Mouse (Mus musculus) ovary, postnatal 14 days (tissue): ENCODE measurements around the gene Pdgfb.

ENCODE experiments used
- DNase-seq: peaks from one replicate; pipeline ENCODE4 v3.0.0; 2022; ENCODE audit warnings: low spot score

Pdgfb gene

DNA sequence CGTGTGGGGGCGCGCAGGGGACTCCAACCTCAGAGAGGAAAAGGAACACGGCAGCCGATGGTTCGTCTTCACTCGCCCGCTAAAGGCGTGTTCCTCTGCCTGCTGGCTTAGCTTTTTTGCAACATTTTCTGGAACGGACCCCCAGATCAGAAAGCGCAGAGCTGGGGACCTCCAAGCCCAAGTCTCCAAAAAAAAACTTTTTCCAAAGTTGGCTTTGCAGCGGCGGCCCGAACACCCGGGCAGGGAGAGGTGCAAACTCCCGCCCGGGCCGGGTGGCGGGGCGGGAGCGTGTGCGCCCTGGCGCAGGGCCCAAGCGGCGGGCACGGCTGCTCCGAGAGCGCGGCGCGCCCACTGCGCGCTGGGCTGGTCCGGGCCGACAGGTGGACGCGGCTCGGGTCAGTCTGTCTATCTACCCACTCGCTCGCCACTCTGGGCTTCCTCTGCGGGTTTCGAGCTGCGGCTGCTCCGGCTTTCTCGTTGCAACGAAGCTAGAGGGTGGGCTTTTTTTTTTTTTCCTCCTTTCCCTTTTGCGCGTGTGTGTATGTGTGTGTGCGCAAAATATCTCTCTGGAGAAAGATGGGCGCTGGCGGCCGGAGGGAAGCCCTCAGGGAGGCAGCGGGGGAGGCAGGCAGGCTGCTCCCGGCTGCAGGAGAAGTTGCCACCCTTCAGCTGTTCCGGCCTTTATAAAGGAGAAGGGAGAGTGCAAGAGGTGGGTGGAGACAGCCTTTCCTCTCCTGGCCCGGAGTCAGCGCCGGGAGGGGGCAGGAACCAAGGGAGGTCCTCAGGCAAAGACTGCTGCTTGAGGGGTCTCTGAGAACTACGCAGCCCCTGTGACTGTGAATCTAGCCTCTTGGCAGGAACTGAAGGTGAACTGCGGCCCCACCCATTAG is at the start of gene Pdgfb:
Gene Pdgfb, minus strand, starts transcription at position 657 of the 890 bp plus-strand sequence.
- DNase-seq: peak; percentile 30

DNA sequence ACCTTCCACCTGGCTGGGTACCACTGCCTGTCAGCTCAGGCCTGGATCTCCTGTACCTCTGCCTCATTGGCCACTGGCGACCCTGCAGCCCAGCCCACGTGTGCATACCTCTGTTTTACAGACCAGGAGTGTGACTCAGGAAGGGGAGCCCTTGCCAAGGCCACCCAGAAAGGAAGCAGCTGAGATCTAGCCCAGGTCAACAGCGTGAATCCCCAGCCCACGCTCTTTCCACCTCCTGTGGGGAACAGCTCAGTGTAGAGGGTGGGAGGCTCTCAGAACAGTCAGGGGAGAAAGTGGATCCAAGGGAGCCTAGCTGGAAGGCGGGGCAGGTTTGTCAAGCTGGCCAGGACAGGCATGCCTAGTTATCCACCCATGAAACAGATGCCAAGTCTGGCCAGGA is 48.0 kb upstream of the Pdgfb start:
- DNase-seq: no peak

DNA sequence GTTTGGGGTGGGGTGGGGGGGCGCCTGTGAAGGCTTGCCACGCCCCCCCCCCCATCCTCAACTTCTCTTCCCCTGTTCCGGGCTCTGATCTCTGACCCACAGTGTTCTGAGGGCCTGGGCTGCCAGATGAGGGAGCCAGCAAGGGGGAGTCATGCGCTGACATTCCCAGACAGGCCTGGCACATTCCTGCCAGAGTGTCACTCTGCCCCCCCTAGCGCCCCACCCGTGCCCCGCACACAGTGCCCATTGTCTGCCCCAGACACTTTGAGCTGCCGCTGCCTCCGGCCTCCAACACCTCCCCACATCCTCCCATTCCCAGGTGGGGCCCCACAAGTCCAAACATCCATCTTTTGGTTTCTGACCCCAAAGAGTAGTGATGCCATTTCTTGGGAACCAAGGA is 47.6 kb upstream of the Pdgfb start:
- no peak for DNase-seq

DNA sequence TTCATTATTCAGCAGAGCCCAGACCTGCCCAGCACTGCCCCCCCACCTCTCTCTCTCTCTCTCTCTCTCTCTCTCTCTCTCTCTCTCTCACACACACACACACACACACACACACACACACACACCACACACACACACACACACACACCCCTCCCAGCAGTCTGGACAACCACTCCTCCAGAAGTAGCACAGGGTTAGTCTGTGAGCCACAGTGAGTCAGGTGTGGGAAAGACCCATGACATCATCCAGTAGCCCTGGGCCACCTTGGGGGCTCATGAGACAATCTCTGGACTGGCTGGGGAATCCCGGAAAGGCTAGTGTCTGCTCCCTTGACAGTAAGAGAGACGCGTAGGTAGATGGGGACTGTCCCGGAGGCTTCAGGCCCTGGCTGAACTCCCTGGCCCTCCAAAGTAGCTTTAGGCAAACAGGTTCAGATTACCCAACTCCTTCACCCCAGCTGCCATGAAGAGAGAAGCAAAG is 46.3 kb upstream of the Pdgfb start:
- no peak for DNase-seq

- no peak for DNase-seq
These were observed 45.7 kb upstream of the Pdgfb start for GRCm38 (mm10) chr15:80060356-80061070.

GRCm38 (mm10) chr15:80059606-80060005 is 44.8 kb upstream of the Pdgfb start:
- no peak for DNase-seq

GRCm38 (mm10) chr15:80058151-80058550 is 43.4 kb upstream of the Pdgfb start:
- no peak for DNase-seq

GRCm38 (mm10) chr15:80054034-80054710 is 39.4 kb upstream of the Pdgfb start:
- DNase-seq: no peak

DNA sequence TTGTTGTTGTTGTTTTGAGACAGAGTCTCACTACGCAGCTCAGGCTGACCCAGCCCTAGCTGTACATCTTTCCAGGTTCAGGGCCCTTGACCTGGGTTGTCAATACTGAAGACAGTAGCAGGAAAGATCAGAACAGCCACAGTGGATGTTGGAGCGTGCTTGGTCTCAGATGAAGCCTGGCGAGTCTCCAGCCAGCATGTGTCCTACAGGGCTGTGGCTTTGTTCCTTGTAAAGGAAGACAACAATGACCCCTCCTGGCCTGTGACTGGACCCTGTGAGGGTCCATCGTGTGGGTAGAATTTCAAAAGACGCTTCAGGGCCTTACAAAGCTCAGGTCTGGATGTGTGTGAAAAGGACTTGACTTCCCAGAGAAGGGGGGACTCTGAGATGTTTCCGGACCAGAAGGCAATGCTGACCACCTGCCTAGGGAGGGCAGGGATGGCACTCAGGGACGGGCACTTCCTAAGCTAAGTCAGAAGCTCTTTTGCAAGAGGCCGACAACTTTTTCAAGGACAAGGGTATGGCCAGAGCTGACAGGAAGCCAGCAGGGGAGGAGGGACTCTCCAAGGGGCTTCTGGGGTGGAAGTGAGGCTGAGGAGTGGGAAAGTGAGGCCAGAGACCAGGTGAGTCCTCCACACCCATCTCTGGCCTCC is 38.7 kb upstream of the Pdgfb start:
- no peak for DNase-seq

GRCm38 (mm10) chr15:80051782-80052181 is 37.0 kb upstream of the Pdgfb start:
- DNase-seq: no peak

DNA sequence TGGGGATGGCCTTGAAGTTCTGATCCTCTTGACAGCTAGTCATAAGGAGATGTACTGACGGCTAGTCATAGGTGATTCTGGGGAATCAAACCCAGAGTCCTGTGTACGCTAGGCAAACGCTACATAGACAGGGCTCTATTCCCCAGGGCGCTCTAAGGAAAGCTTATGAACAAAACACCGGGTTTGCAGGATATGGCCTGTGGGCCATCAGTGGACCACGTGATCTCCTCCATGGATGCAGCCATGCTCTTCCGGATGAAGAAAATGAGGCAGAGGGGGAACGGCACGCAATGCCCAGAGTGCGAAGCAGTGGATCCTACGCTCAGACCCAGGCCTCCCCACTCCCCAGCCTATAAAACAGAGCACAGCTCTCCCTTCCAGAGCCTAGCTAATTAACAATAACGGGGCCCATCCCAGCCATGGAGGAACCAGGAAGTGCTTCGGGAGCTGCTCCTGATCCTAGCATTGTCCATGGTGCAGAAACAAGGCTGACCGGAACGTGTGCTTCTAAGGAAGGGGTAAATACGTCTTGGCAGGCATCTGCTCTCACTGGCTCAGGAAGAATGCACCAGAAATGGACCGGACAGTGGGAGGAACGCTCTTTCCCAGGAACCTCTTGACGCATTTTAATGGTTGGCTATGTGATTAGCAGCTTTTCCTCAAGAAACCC is 36.5 kb upstream of the Pdgfb start:
- no peak for DNase-seq

- DNase-seq: no peak
These were observed 35.3 kb upstream of the Pdgfb start for GRCm38 (mm10) chr15:80050093-80050492.

GRCm38 (mm10) chr15:80047973-80048372 is 33.2 kb upstream of the Pdgfb start:
- DNase-seq: no peak

GRCm38 (mm10) chr15:80047242-80047641 is 32.5 kb upstream of the Pdgfb start:
- no peak for DNase-seq

DNA sequence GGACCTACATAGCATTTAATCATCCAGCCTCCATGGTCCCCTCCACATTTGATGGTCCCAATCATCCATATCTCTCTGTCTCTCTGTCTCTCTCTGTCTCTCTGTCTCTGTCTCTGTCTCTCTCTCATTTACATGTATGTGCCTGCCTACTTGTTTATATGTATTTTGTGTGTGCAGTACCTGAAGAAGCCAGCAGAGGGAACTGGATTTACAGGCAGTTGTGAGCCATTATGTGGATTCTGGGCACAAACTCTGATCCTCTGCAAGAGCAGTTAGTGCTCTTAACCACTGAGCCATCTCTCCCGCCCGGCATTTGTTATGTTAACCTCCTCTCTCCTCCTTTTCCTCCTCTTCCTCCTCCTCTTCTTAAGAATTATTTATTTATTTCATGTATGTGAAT is 31.0 kb upstream of the Pdgfb start:
- DNase-seq: no peak

DNA sequence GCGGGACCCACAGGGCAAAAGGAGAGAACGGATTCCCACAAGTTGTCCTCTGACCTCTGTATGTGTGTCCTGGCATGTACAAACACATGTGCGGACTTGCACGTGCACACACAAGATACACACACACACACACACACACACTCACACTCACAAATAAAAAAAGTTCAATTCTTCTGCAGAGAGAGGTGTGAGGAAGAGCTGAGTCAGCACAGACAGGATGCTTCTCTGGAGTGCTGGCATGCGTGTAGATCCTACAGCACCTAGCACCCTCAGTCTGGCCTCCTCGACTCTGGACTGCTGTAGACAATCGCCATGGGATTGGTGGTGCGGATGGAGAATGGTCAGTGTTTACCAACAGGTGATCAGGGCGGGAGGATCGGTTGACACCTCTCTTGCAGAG is 29.5 kb upstream of the Pdgfb start:
- no peak for DNase-seq

DNA sequence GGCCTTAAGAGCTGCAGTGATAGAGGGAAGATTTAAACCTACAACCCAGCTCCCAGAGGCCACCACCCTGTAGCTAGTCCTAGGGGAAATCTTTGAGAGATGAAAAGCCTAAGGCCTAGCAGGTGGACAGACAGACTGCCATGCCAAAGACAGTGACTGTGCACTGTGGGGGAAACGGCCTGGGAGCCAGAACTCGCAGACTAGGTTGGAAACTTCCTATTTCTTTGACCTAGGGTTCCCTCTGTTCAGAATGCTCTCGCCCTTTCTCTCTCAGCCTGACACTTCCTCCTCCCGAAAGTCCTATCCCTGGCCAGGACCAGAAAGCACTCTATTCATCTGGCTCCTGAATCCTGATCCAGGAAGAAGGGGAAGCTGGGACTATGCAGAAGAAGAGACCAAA is 27.4 kb upstream of the Pdgfb start:
- DNase-seq: no peak

- DNase-seq: no peak
These were observed 23.3 kb upstream of the Pdgfb start for GRCm38 (mm10) chr15:80038110-80038391.

DNA sequence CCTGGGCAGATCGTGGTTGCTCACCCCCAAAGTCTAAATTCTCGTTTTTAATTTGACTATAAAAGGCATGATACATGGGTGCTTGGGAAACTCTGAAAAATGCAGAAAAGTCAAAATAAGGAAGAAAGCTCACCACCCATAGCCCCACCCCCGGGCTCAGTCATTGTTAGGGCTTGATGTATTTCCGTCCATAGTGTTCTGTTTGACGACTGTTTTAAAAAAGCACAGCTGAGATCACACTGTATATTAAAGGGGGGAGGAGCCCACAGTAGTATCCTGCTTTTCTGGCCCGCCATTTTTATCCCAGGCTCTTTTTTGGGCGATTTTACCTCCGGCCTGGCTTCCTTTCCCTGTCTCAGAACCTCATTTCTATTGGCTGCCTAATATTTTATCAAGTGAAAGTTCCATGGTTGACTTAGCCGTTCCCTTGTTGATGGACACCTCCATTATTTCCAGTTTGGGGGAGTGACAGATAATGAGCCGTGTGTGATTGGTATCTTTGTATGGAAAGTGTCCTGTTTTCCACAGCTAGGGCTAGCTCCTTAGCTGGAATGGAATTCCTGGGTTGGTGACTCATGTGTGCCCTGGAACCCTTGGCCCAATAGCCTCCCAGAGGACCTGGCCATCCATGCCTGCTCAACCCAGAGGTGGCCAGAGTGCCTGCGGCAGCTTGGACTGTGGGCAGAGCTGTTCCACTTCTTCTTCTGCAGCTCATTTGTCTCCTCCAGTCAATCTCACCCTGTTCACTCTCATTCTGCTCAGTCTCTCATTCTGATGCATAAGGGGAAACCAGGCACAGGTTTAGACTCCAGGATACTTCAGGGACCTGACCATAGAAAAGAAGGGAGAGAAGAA is 22.7 kb upstream of the Pdgfb start:
- no peak for DNase-seq

DNA sequence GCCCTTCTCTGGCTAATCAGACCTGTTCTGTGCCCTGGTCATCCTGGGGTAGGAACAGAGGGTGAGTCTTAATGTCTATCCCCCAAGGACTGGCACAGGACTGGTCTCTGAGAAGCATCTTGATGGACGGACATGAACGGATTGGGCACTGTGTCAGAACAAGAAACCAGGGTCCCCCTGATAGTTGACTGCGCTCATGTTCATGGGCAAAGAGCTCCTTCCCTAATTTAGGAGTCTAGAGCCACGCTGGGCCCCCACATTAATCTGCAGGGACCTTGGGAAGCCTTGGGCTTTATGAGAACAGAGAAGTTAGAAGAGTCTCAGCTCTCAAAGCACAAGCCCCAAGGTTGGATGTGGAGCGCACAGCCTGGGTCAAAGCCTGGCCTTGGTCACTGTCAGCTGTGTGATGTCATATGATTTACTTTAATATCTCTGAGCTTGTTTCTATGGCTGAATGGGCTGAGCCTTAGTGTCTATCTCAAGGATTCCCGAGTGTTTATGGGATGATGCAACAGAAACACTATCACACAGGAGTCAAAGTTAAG is 20.6 kb upstream of the Pdgfb start:
- no peak for DNase-seq

DNA sequence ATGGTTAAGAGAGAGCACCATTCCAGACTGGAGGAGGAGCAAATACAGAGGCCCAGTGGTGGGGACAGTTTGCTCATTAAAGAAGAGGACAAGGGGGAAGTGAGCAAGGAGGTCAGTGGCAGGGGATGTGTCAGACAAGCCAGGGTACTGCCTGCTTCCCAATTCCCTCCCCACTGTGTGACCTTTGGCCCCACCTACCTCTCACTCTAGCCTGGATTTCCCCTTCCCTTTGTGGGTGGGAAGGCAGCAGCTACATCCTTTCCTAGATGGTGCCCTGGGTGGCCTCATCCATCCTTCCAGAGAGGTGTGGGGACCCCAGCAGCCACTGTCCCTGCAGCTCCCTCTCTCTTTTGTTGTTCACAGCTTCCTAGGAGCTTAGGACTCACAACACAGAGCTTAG is 20.1 kb upstream of the Pdgfb start:
- DNase-seq: no peak
